Comparison of ENCODE assay signal across 15 mouse cellular contexts in the genomic region with DNA sequence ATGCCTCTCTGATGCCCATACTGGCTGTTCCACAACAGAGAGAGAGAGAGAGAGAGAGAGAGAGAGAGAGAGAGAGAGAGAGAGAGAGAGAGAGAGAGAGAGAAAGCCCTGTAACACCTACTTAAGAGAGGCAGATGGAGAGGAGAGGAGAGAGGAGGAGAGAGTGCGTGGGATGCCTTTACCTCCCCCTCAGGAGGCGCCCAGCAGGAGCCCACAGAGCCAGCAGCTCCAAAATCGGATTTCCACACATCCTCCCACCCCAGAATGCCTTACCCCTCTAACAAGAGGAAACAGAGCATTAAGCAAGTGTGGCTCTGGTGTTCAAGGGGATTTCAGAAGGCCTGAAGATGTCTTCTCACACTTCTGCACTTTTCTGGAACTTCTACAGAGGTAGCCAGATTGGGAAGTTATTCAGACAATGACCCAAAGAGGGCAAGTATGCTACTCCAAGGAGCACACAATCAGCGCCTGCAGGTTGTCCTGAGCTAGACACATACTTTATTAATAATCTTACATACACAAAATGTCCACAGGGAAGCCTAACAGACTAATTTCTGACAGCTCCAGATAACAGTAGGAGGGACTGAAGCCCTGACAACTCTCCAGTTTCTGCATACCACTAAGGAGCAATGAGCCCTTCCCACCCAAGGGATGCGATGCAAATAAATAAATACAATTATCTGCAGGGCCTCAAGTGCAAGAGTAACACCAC.
DNase-seq lines count a peak whose midpoint lies in the region; ATAC-seq and TF ChIP-seq lines count a peak whose summit lies in the region.
"Had no signal": no experiment of that assay in that cellular context is flagged by ENCODE, and none has a peak within 500 bp of the region (broad histone marks: within the 10 kb centered on the region; RNA-seq: fewer than 3 reads in every experiment).

No protein-coding gene starts in this region.

- WGBS in heart, embryonic 10.5 days, result 28% methylated on average over 5 of the region's 5 CpGs
- 38% methylated on average over 5 of the region's 5 CpGs for WGBS in liver, embryonic 15.5 days (ENCODE audit: insufficient replicate concordance)
- 56% methylated on average over 5 of the region's 5 CpGs for WGBS in hindbrain, embryonic 13.5 days
- WGBS in hindbrain, embryonic 10.5 days, result 55% methylated on average over 5 of the region's 5 CpGs

- peak overlapping the region; percentile 42; the same call in 1 of the 2 replicates for H3K27ac ChIP-seq in heart, embryonic 10.5 days
- H3K27ac ChIP-seq in liver, embryonic 15.5 days (replicated peaks), result peak overlapping the region; percentile 82
- no peak overlapping the region for H3K27ac ChIP-seq in hindbrain, embryonic 13.5 days
- no peak overlapping the region for H3K27ac ChIP-seq in hindbrain, embryonic 10.5 days
- H3K27ac ChIP-seq: left cerebral cortex, adult 2 months had no signal

- no peak for TF ChIP-seq CTCF in G1E (IDR thresholded peaks at IDR 0.05; ENCODE audit: low read depth, low read length)

- H3K9ac ChIP-seq in liver, embryonic 15.5 days, result no peak overlapping the region
- H3K9ac ChIP-seq in hindbrain, embryonic 13.5 days, result no peak overlapping the region

- no peak for DNase-seq in heart, embryonic 10.5 days (ENCODE audit: low spot score)
- DNase-seq in heart, postnatal 14 days, result no peak
- DNase-seq in G1E (ENCODE audit: low spot score), result peak; percentile 13
- DNase-seq in left cerebral cortex, adult 18-20 months (ENCODE audit: low spot score in 2 of 2), result no peak
- DNase-seq in hindbrain, embryonic 10.5 days (ENCODE audit: low spot score), result no peak
- DNase-seq: adrenal gland, postnatal 14 days; cerebellum, adult 11 months; heart, postnatal 4 days; kidney, postnatal 14 days; thymus, postnatal 4 days had no signal

- no peaks in the 10 kb centered on the region for H3K36me3 ChIP-seq in heart, embryonic 10.5 days
- H3K36me3 ChIP-seq in G1E (replicated peaks), result peaks cover 22% of the 10 kb centered on the region
- 0 out of 2 replicates have a peak, but pooled peaks cover 4% of the 10 kb centered on the region for H3K36me3 ChIP-seq in liver, embryonic 15.5 days (replicated peaks)
- H3K36me3 ChIP-seq in hindbrain, embryonic 13.5 days, result no peaks in the 10 kb centered on the region
- no peaks in the 10 kb centered on the region for H3K36me3 ChIP-seq in hindbrain, embryonic 10.5 days

- intact Hi-C loops in heart, postnatal 14 days (cut with DNase I), result no loop called here

- peak overlapping the region; percentile 57 for H3K4me2 ChIP-seq in liver, embryonic 15.5 days
- no peak overlapping the region for H3K4me2 ChIP-seq in hindbrain, embryonic 13.5 days

- H3K4me1 ChIP-seq in heart, embryonic 10.5 days, result peaks cover 18% of the 10 kb centered on the region
- peaks cover 60% of the 10 kb centered on the region for H3K4me1 ChIP-seq in G1E (ENCODE audit: insufficient read depth, low read depth, low read length)
- H3K4me1 ChIP-seq in liver, embryonic 15.5 days (replicated peaks), result peaks cover 49% of the 10 kb centered on the region
- no peaks in the 10 kb centered on the region for H3K4me1 ChIP-seq in hindbrain, embryonic 13.5 days (replicated peaks)
- peaks cover 3% of the 10 kb centered on the region; the same call in 1 of the 2 replicates for H3K4me1 ChIP-seq in hindbrain, embryonic 10.5 days (replicated peaks)

- ATAC-seq in G1E (ENCODE audit: extremely low read depth, insufficient number of reproducible peaks, low FRiP score, poor library complexity, severe bottlenecking), result peak; percentile 84
- peak; percentile 69 for ATAC-seq in common myeloid progenitor, adult 5-6 weeks (replicated peaks; ENCODE audit: low read depth, poor library complexity, severe bottlenecking)
- peak; percentile 88 for ATAC-seq in liver, embryonic 15.5 days (ENCODE audit: insufficient read depth)
- ATAC-seq in hindbrain, embryonic 13.5 days (ENCODE audit: low FRiP score), result no peak
- ATAC-seq: intestine, embryonic 16.5 days had no signal

- no peak overlapping the region for H3K4me3 ChIP-seq in heart, embryonic 10.5 days
- peak overlapping the region; percentile 51; the same call in 1 of the 2 replicates for H3K4me3 ChIP-seq in G1E (ENCODE audit: low read depth, low read length)
- no peak overlapping the region for H3K4me3 ChIP-seq in liver, embryonic 15.5 days (replicated peaks)
- H3K4me3 ChIP-seq in hindbrain, embryonic 13.5 days, result no peak overlapping the region
- H3K4me3 ChIP-seq in hindbrain, embryonic 10.5 days, result no peak overlapping the region
- H3K4me3 ChIP-seq: left cerebral cortex, adult 2 months had no signal

- H3K9me3 ChIP-seq in heart, embryonic 10.5 days, result no peaks in the 10 kb centered on the region
- no peaks in the 10 kb centered on the region for H3K9me3 ChIP-seq in G1E (replicated peaks)
- H3K9me3 ChIP-seq in liver, embryonic 15.5 days (replicated peaks), result no peaks in the 10 kb centered on the region
- H3K9me3 ChIP-seq in hindbrain, embryonic 13.5 days, result no peaks in the 10 kb centered on the region
- H3K9me3 ChIP-seq in hindbrain, embryonic 10.5 days, result no peaks in the 10 kb centered on the region

- H3K27me3 ChIP-seq in heart, embryonic 10.5 days (ENCODE audit: insufficient read depth, poor library complexity, severe bottlenecking), result no peaks in the 10 kb centered on the region
- no peaks in the 10 kb centered on the region for H3K27me3 ChIP-seq in G1E (ENCODE audit: insufficient read depth, low read length)
- no peaks in the 10 kb centered on the region for H3K27me3 ChIP-seq in liver, embryonic 15.5 days
- H3K27me3 ChIP-seq in hindbrain, embryonic 13.5 days, result no peaks in the 10 kb centered on the region
- H3K27me3 ChIP-seq in hindbrain, embryonic 10.5 days (ENCODE audit: insufficient read depth, poor library complexity, severe bottlenecking), result no peaks in the 10 kb centered on the region

Comparison
In these comparisons a context has a peak if more than half of its experiments do, and no peak if none do; other contexts are left out.
1. H3K27ac ChIP-seq: peak in heart, embryonic 10.5 days (single experiment) and liver, embryonic 15.5 days (single experiment); none in hindbrain, embryonic 13.5 days (single experiment) and hindbrain, embryonic 10.5 days (single experiment).